Mouse (Mus musculus): ENCODE measurements around the gene Adamts18.

Adamts18 gene

GRCm38 (mm10) chr8:113848653-113849135, at the start of gene Adamts18:
Gene Adamts18, minus strand, starts transcription at chr8:113848738.
- peak; percentile 60 for DNase-seq

DNA sequence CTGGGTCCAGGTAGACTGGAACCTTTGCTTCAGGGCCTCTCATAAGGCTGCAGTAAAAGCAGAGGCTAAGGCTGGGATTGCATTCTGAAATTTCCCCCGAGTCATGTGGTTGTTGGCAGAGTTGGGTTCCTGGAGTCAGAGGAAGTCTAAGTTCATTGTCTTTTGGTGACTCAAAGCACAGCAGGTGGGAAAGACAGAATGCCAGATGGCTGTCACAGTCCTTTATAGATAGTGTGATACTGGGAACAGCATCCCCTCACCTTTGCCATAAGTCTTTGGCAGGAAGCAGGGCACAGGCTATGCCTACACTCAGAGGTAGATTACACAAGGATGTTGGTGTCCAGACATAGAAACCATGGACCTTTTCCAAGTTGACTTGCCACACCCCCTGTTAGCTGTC, 47.9 kb upstream of the Adamts18 start:
- DNase-seq, result no peak

DNA sequence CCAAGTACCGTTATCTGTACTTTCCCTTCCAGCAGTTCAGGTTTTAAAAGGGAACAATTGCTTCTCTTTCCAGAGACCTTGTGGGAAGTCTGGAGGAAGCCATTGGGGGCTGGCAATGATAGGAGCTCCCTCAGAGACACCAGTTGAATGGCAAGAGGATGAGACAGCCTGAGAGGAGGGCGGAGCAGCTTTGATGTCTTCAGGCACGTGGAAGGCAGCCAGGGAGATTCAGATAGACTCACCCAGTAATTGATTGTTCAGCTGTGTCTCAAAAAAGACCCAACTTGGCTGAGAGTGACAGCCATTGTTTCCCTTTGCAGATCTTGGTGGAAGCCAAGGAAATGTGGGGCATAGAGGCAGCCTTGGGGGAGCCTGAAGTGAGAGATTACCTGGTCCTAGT, 42.8 kb upstream of the Adamts18 start:
- DNase-seq, result no peak

GRCm38 (mm10) chr8:113886509-113886908, 38.0 kb upstream of the Adamts18 start:
- DNase-seq, result no peak

DNA sequence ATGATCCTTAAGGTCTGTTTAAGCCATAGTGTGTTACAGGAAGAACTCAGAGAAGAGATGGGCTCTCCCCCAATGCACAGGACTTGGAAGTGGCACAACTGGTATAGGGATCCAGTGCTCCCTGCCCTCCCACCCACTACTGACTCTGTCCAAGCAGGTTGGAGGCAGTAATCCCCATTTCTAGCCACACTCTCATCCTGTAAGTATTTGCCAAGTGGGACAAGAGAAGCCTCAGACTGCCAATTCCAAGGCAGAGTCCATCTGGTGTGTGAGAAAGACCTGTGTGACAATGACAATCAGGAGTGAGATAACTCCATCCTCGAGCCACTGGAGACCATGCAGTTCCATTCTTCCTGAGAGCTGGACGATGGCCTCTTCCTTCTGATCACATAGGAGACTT, 36.6 kb upstream of the Adamts18 start:
- no peak for DNase-seq

GRCm38 (mm10) chr8:113883994-113884393, 35.5 kb upstream of the Adamts18 start:
- no peak for DNase-seq

GRCm38 (mm10) chr8:113882558-113882957, 34.0 kb upstream of the Adamts18 start:
- DNase-seq, result no peak

DNA sequence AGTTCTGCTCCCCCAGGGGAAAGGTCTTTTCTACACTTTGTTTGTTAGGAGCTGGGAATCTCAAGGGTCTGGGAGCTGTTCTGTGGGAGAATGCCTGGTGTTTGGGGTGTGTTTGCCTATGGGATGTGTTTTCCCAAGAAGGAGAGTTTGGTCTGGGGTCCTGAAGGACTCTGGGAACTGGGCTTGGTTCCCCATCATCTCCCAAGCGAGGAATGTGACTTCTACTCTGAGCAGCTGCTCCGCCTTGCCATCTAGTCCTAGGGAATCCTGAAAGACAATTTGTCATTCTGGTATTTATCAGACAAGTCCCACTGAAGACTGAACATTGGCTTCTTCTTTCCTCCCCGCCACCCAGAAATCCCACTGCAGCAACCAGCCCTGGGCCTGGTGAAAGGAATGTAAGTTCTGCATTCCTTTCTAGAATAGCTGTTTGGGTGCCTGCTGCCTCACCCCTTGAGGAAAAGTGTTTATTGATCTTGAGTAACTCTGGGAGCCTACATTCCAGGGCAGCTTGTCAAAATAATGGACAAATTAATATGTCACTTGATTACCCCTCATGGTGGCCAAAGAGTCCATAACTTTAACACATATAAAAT, 30.0 kb upstream of the Adamts18 start:
- no peak for DNase-seq

DNA sequence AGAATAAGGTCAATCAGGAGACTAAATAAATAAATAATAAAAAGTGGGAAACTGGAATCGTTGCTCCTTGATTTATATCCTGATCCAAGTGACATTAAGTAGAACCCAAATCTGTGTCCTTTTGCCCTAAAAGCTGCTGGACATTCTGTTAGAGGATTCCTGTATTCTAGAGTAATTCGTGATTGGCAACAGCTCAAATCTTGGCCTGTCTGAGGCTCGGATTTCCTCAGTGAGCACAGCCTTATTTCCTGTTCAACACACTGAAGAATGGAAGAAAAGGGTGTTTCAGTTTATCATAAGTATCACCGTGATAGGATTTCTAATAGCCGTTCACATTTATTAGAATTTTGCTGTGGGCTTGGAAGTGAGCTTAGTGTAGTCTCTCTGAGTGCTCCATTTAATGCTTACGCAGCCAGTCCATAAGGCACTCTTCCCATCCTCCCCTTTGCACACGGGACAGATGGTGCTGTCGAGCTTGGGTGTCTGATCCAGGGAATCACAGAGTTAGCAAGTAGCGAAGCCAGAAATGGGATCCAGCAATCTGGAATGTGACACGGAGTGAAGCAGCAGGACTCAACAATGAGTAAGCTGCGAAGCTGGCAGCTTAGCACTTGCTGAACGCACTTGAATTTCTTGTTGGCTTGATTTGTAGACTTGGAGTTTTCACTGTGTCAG, 25.0 kb upstream of the Adamts18 start:
- DNase-seq, result peak; percentile 42

DNA sequence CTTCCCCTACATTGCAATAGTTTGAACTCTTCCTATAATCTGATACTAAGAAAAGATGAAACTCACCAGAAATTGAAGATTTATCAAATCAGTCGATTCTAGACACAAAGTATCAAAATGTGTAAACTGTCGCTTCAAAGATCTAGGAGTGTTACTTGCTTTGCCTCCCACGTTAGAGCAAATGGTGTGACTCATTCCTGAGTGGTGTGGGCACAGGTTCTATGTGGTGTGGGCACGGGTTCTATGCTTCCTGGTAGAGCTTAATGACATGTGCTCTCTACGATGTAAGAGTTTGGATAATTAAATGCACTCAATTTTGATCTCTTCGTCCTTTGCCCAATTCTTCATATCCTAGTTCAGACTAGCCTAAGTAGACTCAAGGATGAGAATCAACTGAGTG, 23.9 kb upstream of the Adamts18 start:
- no peak for DNase-seq

- no peak for DNase-seq
Measured at GRCm38 (mm10) chr8:113866530-113866929, 18.0 kb upstream of the Adamts18 start.

- no peak for DNase-seq
Measured at GRCm38 (mm10) chr8:113865326-113866093, 17.0 kb upstream of the Adamts18 start.

DNA sequence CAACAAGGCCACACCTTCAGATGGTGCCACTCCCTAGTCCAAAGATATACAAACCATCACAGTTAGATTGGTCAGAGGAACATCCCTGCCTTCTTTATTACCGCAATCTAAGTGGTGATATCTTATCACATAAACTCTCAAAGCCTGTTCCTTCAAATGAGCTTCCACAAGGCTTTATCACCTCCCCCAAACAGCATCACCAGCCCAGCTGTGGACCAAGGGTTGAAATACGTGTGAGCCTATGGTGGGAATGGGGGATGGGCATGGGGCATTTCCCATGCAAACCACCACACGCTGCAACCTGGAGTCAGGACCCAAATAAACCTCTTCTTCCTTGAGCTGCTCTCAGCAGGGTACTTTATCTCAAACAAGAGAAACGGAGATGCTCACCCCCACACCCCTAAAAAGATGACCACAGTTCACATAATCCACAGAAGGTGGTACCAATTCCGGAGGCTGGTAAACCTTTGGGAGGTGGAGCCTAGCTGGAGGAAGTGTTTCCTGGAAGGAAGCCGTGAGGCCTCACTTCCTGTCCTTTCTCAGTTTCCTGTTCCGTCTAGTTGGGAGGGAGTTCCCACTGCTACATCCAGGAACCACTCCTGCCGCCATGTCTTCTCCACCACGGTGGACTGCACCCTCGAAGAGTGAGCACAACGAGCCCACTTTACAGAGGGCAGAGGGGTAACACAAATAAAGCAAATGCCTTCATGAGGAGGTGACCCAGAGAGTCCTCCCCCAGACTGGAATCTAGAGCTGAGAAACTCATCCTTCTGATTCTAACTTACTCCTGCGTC, 11.5 kb upstream of the Adamts18 start:
- DNase-seq, result no peak

DNA sequence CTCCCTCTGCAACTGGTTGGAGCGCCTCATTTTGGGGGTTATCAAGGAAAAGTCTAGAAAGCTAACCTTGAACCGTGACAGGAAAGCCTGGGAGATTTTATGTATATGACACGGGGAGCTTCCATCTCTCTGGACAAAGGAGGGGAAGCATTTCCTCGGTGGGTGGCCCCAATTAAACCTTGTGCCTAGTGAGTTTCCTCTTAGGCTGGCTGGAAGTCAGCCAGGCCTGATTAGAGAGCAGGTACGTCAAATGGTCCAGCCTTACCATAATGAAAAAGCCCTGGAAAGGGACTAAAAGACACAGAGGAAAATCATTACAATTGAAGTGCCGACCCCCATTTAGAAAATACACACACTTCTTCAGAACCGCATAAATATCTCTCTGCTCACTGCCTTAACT, 10.3 kb upstream of the Adamts18 start:
- no peak for DNase-seq

GRCm38 (mm10) chr8:113854622-113855293, 6.2 kb upstream of the Adamts18 start:
- no peak for DNase-seq

DNA sequence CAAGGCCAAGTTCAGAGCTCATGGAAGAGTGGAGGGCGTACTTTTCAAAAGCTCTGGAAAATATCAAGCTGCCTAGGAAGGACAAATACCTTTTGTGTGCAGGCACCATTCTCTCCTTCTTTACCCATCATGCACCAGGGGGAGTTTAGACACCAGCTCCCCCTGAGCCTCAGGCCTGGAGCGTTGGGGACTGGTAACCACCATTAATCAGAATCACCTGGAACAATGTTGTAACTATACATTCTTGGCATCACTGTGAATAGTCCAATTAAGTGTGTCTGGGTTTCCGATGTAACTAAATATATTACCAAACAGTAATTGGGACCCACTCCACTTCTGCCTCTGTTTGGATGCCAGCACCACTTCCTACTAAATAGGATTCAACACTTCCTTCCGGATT, 5.2 kb upstream of the Adamts18 start:
- no peak for DNase-seq

GRCm38 (mm10) chr8:113851655-113852054, 3.1 kb upstream of the Adamts18 start:
- no peak for DNase-seq

DNA sequence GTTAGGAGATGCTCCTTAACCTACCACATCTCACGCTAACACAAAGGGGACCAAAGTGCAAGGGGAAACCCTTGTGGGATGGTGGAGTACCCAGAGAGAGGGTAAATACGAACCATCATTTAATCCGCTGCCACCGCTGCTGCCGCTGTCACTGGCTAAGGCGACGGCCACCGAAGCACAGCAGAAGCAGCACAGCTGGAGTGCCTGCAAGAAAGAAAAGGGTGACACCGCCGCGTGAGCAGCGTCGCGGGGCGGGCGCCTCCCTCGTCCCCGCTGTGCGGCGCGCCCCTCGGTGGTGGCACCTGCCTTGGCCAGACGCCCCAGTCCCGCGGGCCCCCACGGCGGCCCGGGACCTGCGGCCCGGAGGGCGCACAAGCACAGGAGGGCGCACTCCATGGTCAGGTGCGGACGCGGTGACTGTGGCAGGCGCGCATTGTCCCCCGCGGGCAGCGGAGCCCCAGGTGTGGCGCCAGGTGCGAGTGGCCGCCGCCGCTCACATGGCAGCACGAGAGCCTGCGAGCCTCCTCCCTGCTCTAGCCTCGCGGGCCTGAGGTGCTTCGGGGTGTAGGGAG, 371 bp downstream of the Adamts18 start:
- peak; percentile 37 for DNase-seq

DNA sequence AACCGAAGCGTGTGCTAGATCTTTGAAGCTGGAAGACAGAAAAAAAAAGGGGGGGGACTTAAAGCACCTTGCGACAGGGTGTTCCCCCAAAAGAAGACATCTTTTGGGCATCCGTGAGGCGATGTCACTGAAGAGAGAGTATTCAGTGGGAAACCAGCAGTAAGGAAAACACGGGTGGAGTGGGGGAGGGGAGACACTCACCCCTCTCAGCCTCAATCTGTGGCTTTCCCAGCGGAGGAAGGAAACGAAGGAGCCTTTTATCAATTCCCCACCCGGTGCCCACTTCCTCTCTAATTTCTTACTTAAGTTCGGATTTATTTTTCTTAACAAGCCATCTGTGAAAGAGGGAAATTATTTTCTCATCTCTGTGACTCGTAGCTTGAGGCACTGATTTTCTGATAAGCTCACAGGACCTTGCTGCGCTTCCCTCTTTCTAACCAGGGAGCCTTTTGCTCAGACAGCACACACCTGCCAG, 895 bp downstream of the Adamts18 start:
- DNase-seq, result no peak

GRCm38 (mm10) chr8:113846669-113847068, 1.9 kb downstream of the Adamts18 start:
- DNase-seq, result no peak

GRCm38 (mm10) chr8:113844801-113845301, 3.7 kb downstream of the Adamts18 start:
- DNase-seq, result no peak

- DNase-seq, result no peak
Measured at GRCm38 (mm10) chr8:113838211-113838610, 10.3 kb downstream of the Adamts18 start.

All from right cerebral cortex, postnatal 4 days (tissue).